Mouse (Mus musculus): ENCODE data around the gene Setd1b.
"Not testable (repeated sequence)": the region's sequence is repeated elsewhere in the genome, so short reads cannot be mapped to it uniquely, and the experiment has no call there.

The Setd1b gene

GRCm38 (mm10) chr5:123200816-123201522 is 59.0 kb downstream of the Setd1b start:
- DNase-seq (ENCODE audit: low spot score in 2 of 2) = not testable (repeated sequence)

DNA sequence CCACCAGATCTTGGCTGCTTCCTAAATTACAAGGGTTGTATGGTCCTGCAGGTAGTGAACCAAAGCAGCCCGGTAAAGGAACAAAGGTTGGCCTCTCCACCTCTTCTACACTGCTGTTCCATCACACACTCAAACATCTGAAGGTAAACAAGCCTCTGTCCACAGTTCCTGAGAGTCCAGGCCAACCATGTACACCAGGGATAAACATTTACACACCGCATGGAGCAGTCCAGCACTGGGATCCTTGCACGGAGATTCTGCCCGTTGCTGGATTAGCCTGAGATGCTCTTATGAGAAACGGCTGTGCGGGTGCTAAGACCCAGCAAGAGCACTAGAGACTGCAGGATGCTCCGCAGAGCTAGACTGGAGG is 59.5 kb downstream of the Setd1b start:
- no peak for DNase-seq (ENCODE audit: low spot score in 2 of 2)

DNA sequence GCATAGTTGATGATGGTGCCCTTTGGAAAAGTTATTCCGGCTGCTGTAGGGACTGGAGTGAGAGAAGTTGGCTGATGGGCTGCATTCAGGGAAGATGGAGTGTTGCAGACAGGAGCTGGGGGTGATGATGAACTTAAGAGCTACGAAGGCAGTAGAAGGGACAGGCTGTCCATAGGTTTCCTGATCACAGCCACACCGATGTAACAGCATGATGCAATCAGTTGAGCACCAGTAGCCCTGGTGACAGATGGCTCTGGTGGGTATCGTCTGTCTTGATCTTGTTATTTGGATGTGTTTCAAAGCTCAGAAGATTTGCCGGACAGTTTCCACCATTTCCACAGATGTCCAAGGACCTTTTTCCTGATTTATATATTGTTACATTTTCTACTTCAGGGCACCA is 60.0 kb downstream of the Setd1b start:
- no peak for DNase-seq (ENCODE audit: low spot score in 2 of 2)

DNA sequence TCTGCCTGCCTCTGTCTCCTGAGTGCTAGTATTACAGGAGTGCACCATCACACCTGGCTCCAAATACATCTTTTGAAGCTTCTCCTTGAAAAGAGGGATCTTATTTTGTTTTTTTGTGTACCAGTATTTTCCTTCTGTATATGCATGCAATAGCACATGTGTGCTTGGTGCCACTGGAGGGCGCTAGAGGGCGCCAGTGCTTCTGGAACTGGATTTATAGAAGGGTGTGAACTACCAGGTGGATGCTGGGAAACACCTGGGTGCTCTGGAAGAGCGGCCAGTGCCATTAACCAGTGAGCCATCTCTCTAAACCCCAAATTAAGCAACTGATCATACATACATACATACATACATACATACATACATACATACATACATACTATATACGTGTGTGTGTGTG is 60.8 kb downstream of the Setd1b start:
- DNase-seq (ENCODE audit: low spot score in 2 of 2) = not testable (repeated sequence)

GRCm38 (mm10) chr5:123203591-123203990 is 61.6 kb downstream of the Setd1b start:
- DNase-seq (ENCODE audit: low spot score in 2 of 2) = not testable (repeated sequence)
